In genomic region chr4:140891525-140892162, GRCm38 (mm10) we compare ENCODE assay signal across 18 mouse cellular contexts. TPM values are rescaled to one million over a fixed set of nuclear protein-coding genes. Genes with fewer than 3 reads are reported as not detected.
DNase-seq lines count a peak whose midpoint lies in the region; ATAC-seq and TF ChIP-seq lines count a peak whose summit lies in the region.
"Had no signal": no experiment of that assay in that cellular context is flagged by ENCODE, and none has a peak within 500 bp of the region (broad histone marks: within the 10 kb centered on the region; RNA-seq: fewer than 3 reads in every experiment).

No protein-coding gene starts in this region.

- no peaks in the 10 kb centered on the region for H3K4me1 ChIP-seq in forebrain, embryonic 11.5 days (replicated peaks; ENCODE audit: control insufficient read depth, insufficient read depth, low read length)
- no peaks in the 10 kb centered on the region for H3K4me1 ChIP-seq in forebrain, embryonic 10.5 days
- H3K4me1 ChIP-seq in heart, embryonic 10.5 days = no peaks in the 10 kb centered on the region
- H3K4me1 ChIP-seq in heart, embryonic 11.5 days (ENCODE audit: control insufficient read depth, insufficient read depth, low read length) = no peaks in the 10 kb centered on the region
- no peaks in the 10 kb centered on the region for H3K4me1 ChIP-seq in midbrain, embryonic 11.5 days (ENCODE audit: control insufficient read depth, insufficient read depth, low read length)
- H3K4me1 ChIP-seq in midbrain, embryonic 10.5 days = no peaks in the 10 kb centered on the region
- H3K4me1 ChIP-seq in stomach, postnatal 0 days (replicated peaks; ENCODE audit: control insufficient read depth, insufficient read depth) = no peaks in the 10 kb centered on the region
- H3K4me1 ChIP-seq: embryonic facial prominence, embryonic 13.5 days; heart, embryonic 15.5 days; hindbrain, embryonic 10.5 days had no signal

- no peak overlapping the region for H3K27ac ChIP-seq in forebrain, embryonic 11.5 days (ENCODE audit: low read depth, low read length)
- no peak overlapping the region for H3K27ac ChIP-seq in forebrain, embryonic 10.5 days
- H3K27ac ChIP-seq in heart, embryonic 10.5 days = no peak overlapping the region
- H3K27ac ChIP-seq in heart, embryonic 11.5 days (ENCODE audit: low read depth, low read length) = no peak overlapping the region
- no peak overlapping the region for H3K27ac ChIP-seq in midbrain, embryonic 11.5 days (ENCODE audit: low read depth, low read length)
- H3K27ac ChIP-seq in midbrain, embryonic 10.5 days (replicated peaks) = no peak overlapping the region
- no peak overlapping the region for H3K27ac ChIP-seq in stomach, postnatal 0 days (replicated peaks)
- H3K27ac ChIP-seq: embryonic facial prominence, embryonic 13.5 days; heart, embryonic 15.5 days; hindbrain, embryonic 10.5 days; hindbrain, embryonic 14.5 days had no signal

- 94% methylated on average over 14 of the region's 14 CpGs for WGBS in forebrain, embryonic 11.5 days
- WGBS in forebrain, embryonic 10.5 days = 94% methylated on average over 14 of the region's 14 CpGs
- WGBS in heart, embryonic 10.5 days = 87% methylated on average over 14 of the region's 14 CpGs
- 86% methylated on average over 14 of the region's 14 CpGs for whole genome bisulfite sequencing in heart, embryonic 11.5 days (ENCODE audit: insufficient replicate concordance)
- WGBS in midbrain, embryonic 11.5 days = 93% methylated on average over 14 of the region's 14 CpGs
- 93% methylated on average over 14 of the region's 14 CpGs for WGBS in midbrain, embryonic 10.5 days
- WGBS in stomach, postnatal 0 days = 95% methylated on average over 14 of the region's 14 CpGs

- no peak for ATAC-seq in forebrain, embryonic 11.5 days (replicated peaks; ENCODE audit: low FRiP score)
- no peak for ATAC-seq in heart, embryonic 11.5 days (replicated peaks; ENCODE audit: insufficient number of reproducible peaks, low FRiP score, low TSS enrichment)
- ATAC-seq in midbrain, embryonic 11.5 days (ENCODE audit: low FRiP score) = no peak
- no peak for ATAC-seq in stomach, postnatal 0 days (ENCODE audit: low FRiP score, low TSS enrichment)
- ATAC-seq: forebrain, embryonic 14.5 days had no signal

- no peak for TF ChIP-seq CTCF in stomach, postnatal 0 days (IDR thresholded peaks at IDR 0.05; ENCODE audit: low read depth)

- H3K36me3 ChIP-seq in forebrain, embryonic 11.5 days (ENCODE audit: control insufficient read depth, insufficient read depth, low read length) = no peaks in the 10 kb centered on the region
- H3K36me3 ChIP-seq in forebrain, embryonic 10.5 days (replicated peaks) = no peaks in the 10 kb centered on the region
- no peaks in the 10 kb centered on the region for H3K36me3 ChIP-seq in heart, embryonic 10.5 days
- no peaks in the 10 kb centered on the region for H3K36me3 ChIP-seq in heart, embryonic 11.5 days (ENCODE audit: control insufficient read depth, insufficient read depth, low read length)
- H3K36me3 ChIP-seq in midbrain, embryonic 11.5 days (ENCODE audit: control insufficient read depth, insufficient read depth, low read length) = no peaks in the 10 kb centered on the region
- H3K36me3 ChIP-seq in midbrain, embryonic 10.5 days = no peaks in the 10 kb centered on the region
- H3K36me3 ChIP-seq in stomach, postnatal 0 days (ENCODE audit: control insufficient read depth, insufficient read depth, low read length) = no peaks in the 10 kb centered on the region
- H3K36me3 ChIP-seq: embryonic facial prominence, embryonic 13.5 days; heart, embryonic 15.5 days; hindbrain, embryonic 10.5 days had no signal

- no peak for TF ChIP-seq EP300 in stomach, postnatal 0 days (optimal IDR thresholded peaks at IDR 0.05)

- no peak overlapping the region for H3K4me2 ChIP-seq in forebrain, embryonic 11.5 days (ENCODE audit: low read depth, low read length, severe bottlenecking)
- no peak overlapping the region for H3K4me2 ChIP-seq in heart, embryonic 11.5 days
- no peak overlapping the region for H3K4me2 ChIP-seq in midbrain, embryonic 11.5 days
- H3K4me2 ChIP-seq in stomach, postnatal 0 days (replicated peaks; ENCODE audit: low read depth) = no peak overlapping the region
- H3K4me2 ChIP-seq: embryonic facial prominence, embryonic 13.5 days; heart, embryonic 15.5 days; hindbrain, embryonic 14.5 days had no signal

- no peak overlapping the region for H3K9ac ChIP-seq in forebrain, embryonic 11.5 days (ENCODE audit: low read length)
- no peak overlapping the region for H3K9ac ChIP-seq in heart, embryonic 11.5 days (ENCODE audit: low read depth, low read length)
- no peak overlapping the region for H3K9ac ChIP-seq in midbrain, embryonic 11.5 days (ENCODE audit: low read length)
- H3K9ac ChIP-seq in stomach, postnatal 0 days (ENCODE audit: low read length) = no peak overlapping the region
- H3K9ac ChIP-seq: embryonic facial prominence, embryonic 13.5 days; heart, embryonic 15.5 days; hindbrain, embryonic 14.5 days had no signal

- DNase-seq in forebrain, embryonic 11.5 days (ENCODE audit: low spot score) = peak; percentile 9
- DNase-seq in forebrain, embryonic 10.5 days (ENCODE audit: extremely low spot score, low spot score) = no peak
- DNase-seq in heart, embryonic 10.5 days (ENCODE audit: low spot score) = peak; percentile 64
- peak; percentile 71 for DNase-seq in midbrain, embryonic 11.5 days (ENCODE audit: low spot score, missing footprints)
- DNase-seq in midbrain, embryonic 10.5 days (ENCODE audit: low spot score) = no peak
- DNase-seq in stomach, postnatal 0 days (ENCODE audit: low spot score) = peak; percentile 6
- DNase-seq: adrenal gland, postnatal 10 days; cerebellum, adult 18-20 months; cerebellum, adult 9-11 months; cerebellum, postnatal 36 days; gastrocnemius, postnatal 14 days; heart, postnatal 14 days had no signal

- H3K9me3 ChIP-seq in forebrain, embryonic 11.5 days (ENCODE audit: control insufficient read depth, low read length) = no peaks in the 10 kb centered on the region; the same call in 1 of the 2 replicates
- peaks cover 19% of the 10 kb centered on the region for H3K9me3 ChIP-seq in forebrain, embryonic 10.5 days
- no peaks in the 10 kb centered on the region for H3K9me3 ChIP-seq in heart, embryonic 10.5 days
- H3K9me3 ChIP-seq in heart, embryonic 11.5 days (replicated peaks; ENCODE audit: control insufficient read depth, low read length) = 0 out of 2 replicates have a peak, but pooled peaks cover 4% of the 10 kb centered on the region
- H3K9me3 ChIP-seq in midbrain, embryonic 11.5 days (ENCODE audit: control insufficient read depth, low read length) = no peaks in the 10 kb centered on the region; the same call in 1 of the 2 replicates
- peaks cover 22% of the 10 kb centered on the region for H3K9me3 ChIP-seq in midbrain, embryonic 10.5 days (replicated peaks)
- no peaks in the 10 kb centered on the region for H3K9me3 ChIP-seq in stomach, postnatal 0 days (ENCODE audit: control insufficient read depth, low read length)
- H3K9me3 ChIP-seq: embryonic facial prominence, embryonic 13.5 days had no signal

- no peaks in the 10 kb centered on the region for H3K27me3 ChIP-seq in forebrain, embryonic 11.5 days (ENCODE audit: control insufficient read depth, insufficient read depth, low read length)
- no peaks in the 10 kb centered on the region for H3K27me3 ChIP-seq in forebrain, embryonic 10.5 days (ENCODE audit: poor library complexity, severe bottlenecking)
- no peaks in the 10 kb centered on the region for H3K27me3 ChIP-seq in heart, embryonic 10.5 days (ENCODE audit: insufficient read depth, poor library complexity, severe bottlenecking)
- no peaks in the 10 kb centered on the region for H3K27me3 ChIP-seq in heart, embryonic 11.5 days (ENCODE audit: control insufficient read depth, insufficient read depth, low read length)
- H3K27me3 ChIP-seq in midbrain, embryonic 11.5 days (ENCODE audit: control insufficient read depth, insufficient read depth, low read length) = no peaks in the 10 kb centered on the region
- no peaks in the 10 kb centered on the region for H3K27me3 ChIP-seq in midbrain, embryonic 10.5 days (ENCODE audit: low read depth, poor library complexity, severe bottlenecking)
- H3K27me3 ChIP-seq in stomach, postnatal 0 days (ENCODE audit: control insufficient read depth, insufficient read depth, low read length) = no peaks in the 10 kb centered on the region
- H3K27me3 ChIP-seq: embryonic facial prominence, embryonic 13.5 days; heart, embryonic 15.5 days had no signal

- no peak overlapping the region for H3K4me3 ChIP-seq in forebrain, embryonic 11.5 days (ENCODE audit: low read depth, low read length)
- H3K4me3 ChIP-seq in forebrain, embryonic 10.5 days = no peak overlapping the region
- no peak overlapping the region for H3K4me3 ChIP-seq in heart, embryonic 10.5 days
- H3K4me3 ChIP-seq in heart, embryonic 11.5 days (ENCODE audit: low read depth, low read length) = no peak overlapping the region
- H3K4me3 ChIP-seq in midbrain, embryonic 11.5 days (ENCODE audit: low read depth, low read length) = no peak overlapping the region
- H3K4me3 ChIP-seq in midbrain, embryonic 10.5 days = no peak overlapping the region
- no peak overlapping the region for H3K4me3 ChIP-seq in stomach, postnatal 0 days (ENCODE audit: low read depth, low read length)
- H3K4me3 ChIP-seq: embryonic facial prominence, embryonic 13.5 days; heart, embryonic 15.5 days; hindbrain, embryonic 10.5 days had no signal

RNA-seq across cellular contexts. Expression of gene Padi2, which starts 14.5 kb away (rescaled TPM):
- 0.23 and 1.3 TPM in 2 replicates for polyA plus RNA-seq in forebrain, embryonic 11.5 days (2014; fragmentation: Nextera tagmentation; extraction: Ambion mirVana)
- polyA plus RNA-seq in forebrain, embryonic 10.5 days (2016; fragmentation: Nextera tagmentation; extraction: Ambion mirVana) = 0.30 and 0.66 TPM in 2 replicates
- polyA plus RNA-seq in heart, embryonic 10.5 days (2016; fragmentation: Nextera tagmentation; extraction: Ambion mirVana) = 2.9 and 6.3 TPM in 2 replicates
- 3.8 and 5.9 TPM in 2 replicates for polyA plus RNA-seq in heart, embryonic 11.5 days (2014; fragmentation: Nextera tagmentation; extraction: Ambion mirVana)
- 0.47 and 0.49 TPM in 2 replicates for polyA plus RNA-seq in midbrain, embryonic 11.5 days (2014; fragmentation: Nextera tagmentation; extraction: Ambion mirVana)
- 0.15 and 1.4 TPM in 2 replicates for polyA plus RNA-seq in midbrain, embryonic 10.5 days (2016; fragmentation: Nextera tagmentation; extraction: Ambion mirVana)
- 0.64 and 0.69 TPM in 2 replicates for polyA plus RNA-seq in stomach, postnatal 0 days (2015; fragmentation: Nextera tagmentation; extraction: Ambion mirVana)

RNA-seq across cellular contexts. Expression of gene Padi1, which starts 46.1 kb away (rescaled TPM):
- polyA plus RNA-seq in forebrain, embryonic 11.5 days (2014; fragmentation: Nextera tagmentation; extraction: Ambion mirVana) = 0.12 TPM in 1 of 2 replicates, not detected in the other
- 0.06 and 0.10 TPM in 2 replicates for polyA plus RNA-seq in forebrain, embryonic 10.5 days (2016; fragmentation: Nextera tagmentation; extraction: Ambion mirVana)
- 0.16 TPM in 2 replicates for polyA plus RNA-seq in heart, embryonic 10.5 days (2016; fragmentation: Nextera tagmentation; extraction: Ambion mirVana)
- 0.19 and 0.24 TPM in 2 replicates for polyA plus RNA-seq in heart, embryonic 11.5 days (2014; fragmentation: Nextera tagmentation; extraction: Ambion mirVana)
- 0.04 and 0.07 TPM in 2 replicates for polyA plus RNA-seq in midbrain, embryonic 11.5 days (2014; fragmentation: Nextera tagmentation; extraction: Ambion mirVana)
- 0.04 and 0.06 TPM in 2 replicates for polyA plus RNA-seq in midbrain, embryonic 10.5 days (2016; fragmentation: Nextera tagmentation; extraction: Ambion mirVana)
- 1.3 and 2.1 TPM in 2 replicates for polyA plus RNA-seq in stomach, postnatal 0 days (2015; fragmentation: Nextera tagmentation; extraction: Ambion mirVana)
- polyA plus RNA-seq: forebrain, embryonic 14.5 days; hindbrain, embryonic 14.5 days had no signal

Comparison
In these comparisons a context has a peak if more than half of its experiments do, and no peak if none do; other contexts are left out.
1. DNase-seq: peak in forebrain, embryonic 11.5 days (single experiment), heart, embryonic 10.5 days (single experiment), midbrain, embryonic 11.5 days (single experiment) and stomach, postnatal 0 days (single experiment); none in forebrain, embryonic 10.5 days (single experiment) and midbrain, embryonic 10.5 days (single experiment).